Mouse (Mus musculus): ENCODE data around the gene Gm3542.
"Not testable (repeated sequence)": the region's sequence is repeated elsewhere in the genome, so short reads cannot be mapped to it uniquely, and the experiment has no call there.

Gm3542 gene

DNA sequence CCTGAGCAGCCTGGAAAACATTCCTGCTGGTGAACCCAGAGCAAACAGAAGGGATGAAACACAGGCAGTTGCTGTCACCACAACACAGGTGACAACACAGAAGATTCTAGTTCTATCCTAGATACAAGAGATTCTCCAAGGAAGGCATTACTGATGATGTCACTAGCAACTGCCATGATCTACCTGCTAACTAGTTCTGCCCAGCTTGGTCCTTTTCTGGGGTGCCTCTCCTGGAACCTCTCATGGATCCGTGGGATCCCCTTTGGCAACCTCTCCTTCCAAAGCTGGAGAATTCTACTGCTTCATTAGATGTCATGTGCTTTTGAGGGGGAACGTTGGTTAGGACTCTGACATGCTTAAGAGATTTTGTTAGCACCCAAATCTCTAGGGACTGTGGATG, at the start of gene Gm3542:
Gene Gm3542, minus strand, starts transcription at position 101 of the 400 bp plus-strand sequence.
- not testable (repeated sequence) for DNase-seq
